Mouse (Mus musculus) left cerebral cortex, adult 18-20 months (tissue): ENCODE measurements around the gene Nhsl2. TPM values are rescaled to one million over a fixed set of nuclear protein-coding genes. Genes with fewer than 3 reads are reported as not detected.
"Not testable (repeated sequence)": the region's sequence is repeated elsewhere in the genome, so short reads cannot be mapped to it uniquely, and the experiment has no call there.

Source experiments
- DNase-seq, 2 experiments: peaks; one replicate each; pipeline ENCODE4 v3.0.0; 2021 to 2022; ENCODE audit warnings: low spot score in 2 of 2, mixed read lengths in 1 of 2
- microRNA-seq, 2 experiments: library from miRNA; unstranded; fragments of <30 nt; microRNA quantifications; one replicate each; pipeline ENCODE4 v1.2.0; 2021
- total RNA-seq, 2 experiments: library from RNA; stranded (reverse); gene quantifications; 2 replicates each; pipeline ENCODE4 v1.2.3; 2021

The Nhsl2 gene
- total RNA-seq, 2 experiments from 2014 or later = 35.5 to 38.4 TPM

GRCm38 (mm10) chrX:102076886-102077765 is 227.9 kb downstream of the Nhsl2 start:
- DNase-seq = peak in 1 of 2 experiments; percentile 13

- DNase-seq = no peak
Observed at GRCm38 (mm10) chrX:102081076-102081475, 231.9 kb downstream of the Nhsl2 start.

GRCm38 (mm10) chrX:102081573-102082279 is 232.5 kb downstream of the Nhsl2 start:
- no peak for DNase-seq

GRCm38 (mm10) chrX:102082340-102082739 is 233.2 kb downstream of the Nhsl2 start:
- DNase-seq = no peak

GRCm38 (mm10) chrX:102085798-102086443 is 236.7 kb downstream of the Nhsl2 start:
- DNase-seq = no peak

- DNase-seq = no peak
Observed at GRCm38 (mm10) chrX:102090605-102091004, 241.4 kb downstream of the Nhsl2 start.

- DNase-seq = no peak
Observed at GRCm38 (mm10) chrX:102094381-102094904, 245.3 kb downstream of the Nhsl2 start.

- no peak for DNase-seq
Observed at GRCm38 (mm10) chrX:102101886-102102285, 252.7 kb downstream of the Nhsl2 start.

GRCm38 (mm10) chrX:102103830-102104229 is 254.6 kb downstream of the Nhsl2 start:
- not testable (repeated sequence) for DNase-seq

- DNase-seq = not testable (repeated sequence)
Observed at GRCm38 (mm10) chrX:102109349-102109748, 260.2 kb downstream of the Nhsl2 start.

GRCm38 (mm10) chrX:102115676-102116075 is 266.5 kb downstream of the Nhsl2 start:
- DNase-seq = peak; percentile 1 to 6

- peak; percentile 87 to 91 for DNase-seq
Observed at GRCm38 (mm10) chrX:102119042-102119864, 270.1 kb downstream of the Nhsl2 start, which contains the start of gene Pin4. Pin4 (plus strand) TSS chrX:102119447.

- DNase-seq = no peak
Observed at GRCm38 (mm10) chrX:102121321-102121720, 272.1 kb downstream of the Nhsl2 start.

GRCm38 (mm10) chrX:102141157-102141556 is 292.0 kb downstream of the Nhsl2 start:
- DNase-seq = no peak

Small RNA genes lying within 50 kb of the gene (microRNA-seq; reads per million reads assigned to microRNA genes)
- gene Gm27843 = 0 reads per million in 2 experiments

Other genes starting within 250 kb of the Nhsl2 start
- gene Ogt, start 209.3 kb upstream of the Nhsl2 start, total RNA-seq = 100 to 1,000 TPM; 212 to 218 TPM
- gene Cxcr3, start 115.1 kb upstream of the Nhsl2 start, total RNA-seq = not detected
- under 1 TPM; 0.23 to 0.56 TPM for gene Gm4779, start 55.0 kb upstream of the Nhsl2 start, total RNA-seq
- gene 8030474K03Rik, start 54.7 kb upstream of the Nhsl2 start, total RNA-seq = not detected
- gene Rtl5, start 221.9 kb downstream of the Nhsl2 start, total RNA-seq = 10 to 100 TPM; 22.6 to 23.1 TPM